Mouse (Mus musculus) ES-E14 (cell line): ENCODE data around the gene Magi1.

Experiments
- CHD2 ChIP-seq: IDR thresholded peaks from 2 replicates; pipeline ENCODE4 v1.6.1; 2014; ENCODE audit warnings: mild to moderate bottlenecking, low read depth, low read length, inconsistent platforms
- MAFK ChIP-seq: IDR thresholded peaks from 2 replicates; pipeline ENCODE4 v1.6.1; 2014; ENCODE audit warnings: mild to moderate bottlenecking, low read depth, low read length, inconsistent platforms; ENCODE audit not compliant: insufficient read depth
- ZNF384 ChIP-seq: IDR thresholded peaks from 2 replicates; pipeline ENCODE4 v1.6.1; 2012; ENCODE audit warnings: low read depth, low read length, inconsistent platforms

- TF ChIP-seq MAFK (no peak), CHD2 (no peak), ZNF384 (no peak)
Measured at GRCm38 (mm10) chr6:94164753-94165536, 118.8 kb downstream of the Magi1 start.
